Mouse (Mus musculus): ENCODE data around the gene Ilf3.

Gene Ilf3

GRCm38 (mm10) chr9:21401042-21401441 is 33.4 kb downstream of the Ilf3 start:
- in situ Hi-C loops (cut with MboI; ENCODE audit: low sequenced_read_pairs), result no loop called here

GRCm38 (mm10) chr9:21402764-21403253 is 35.1 kb downstream of the Ilf3 start:
- in situ Hi-C loops (cut with MboI; ENCODE audit: low sequenced_read_pairs), result no loop called here

GRCm38 (mm10) chr9:21403745-21404144 is 36.1 kb downstream of the Ilf3 start:
- in situ Hi-C loops (cut with MboI; ENCODE audit: low sequenced_read_pairs), result no loop called here

- in situ Hi-C loops (cut with MboI; ENCODE audit: low sequenced_read_pairs), result no loop called here
Measured at GRCm38 (mm10) chr9:21405525-21405924, 37.9 kb downstream of the Ilf3 start.

GRCm38 (mm10) chr9:21407951-21408350 is 40.3 kb downstream of the Ilf3 start:
- in situ Hi-C loops (cut with MboI; ENCODE audit: low sequenced_read_pairs), result no loop called here

GRCm38 (mm10) chr9:21408624-21409023 is 41.0 kb downstream of the Ilf3 start:
- in situ Hi-C loops (cut with MboI; ENCODE audit: low sequenced_read_pairs), result no loop called here

- in situ Hi-C loops (cut with MboI; ENCODE audit: low sequenced_read_pairs), result no loop called here
Measured at GRCm38 (mm10) chr9:21409592-21410317, 42.1 kb downstream of the Ilf3 start.

- in situ Hi-C loops (cut with MboI; ENCODE audit: low sequenced_read_pairs), result no loop called here
Measured at GRCm38 (mm10) chr9:21411669-21412550, 44.2 kb downstream of the Ilf3 start, which contains the start of gene Qtrt1. Gene Qtrt1, plus strand, starts transcription at chr9:21411837.

GRCm38 (mm10) chr9:21417866-21418265 is 50.2 kb downstream of the Ilf3 start:
- in situ Hi-C loops (cut with MboI; ENCODE audit: low sequenced_read_pairs), result no loop called here

GRCm38 (mm10) chr9:21419646-21420045 is 52.0 kb downstream of the Ilf3 start:
- in situ Hi-C loops (cut with MboI; ENCODE audit: low sequenced_read_pairs), result no loop called here

- in situ Hi-C loops (cut with MboI; ENCODE audit: low sequenced_read_pairs), result no loop called here
Measured at GRCm38 (mm10) chr9:21424631-21425555, 57.2 kb downstream of the Ilf3 start, which contains the start of gene Dnm2. Gene Dnm2, plus strand, starts transcription at chr9:21424908.

- in situ Hi-C loops (cut with MboI; ENCODE audit: low sequenced_read_pairs), result no loop called here
Measured at GRCm38 (mm10) chr9:21425556-21425945, 57.9 kb downstream of the Ilf3 start.

- in situ Hi-C loops (cut with MboI; ENCODE audit: low sequenced_read_pairs), result no loop called here
Measured at GRCm38 (mm10) chr9:21426013-21426412, 58.3 kb downstream of the Ilf3 start.

- in situ Hi-C loops (cut with MboI; ENCODE audit: low sequenced_read_pairs), result no loop called here
Measured at GRCm38 (mm10) chr9:21426525-21426924, 58.9 kb downstream of the Ilf3 start.

GRCm38 (mm10) chr9:21427773-21428172 is 60.1 kb downstream of the Ilf3 start:
- in situ Hi-C loops (cut with MboI; ENCODE audit: low sequenced_read_pairs), result no loop called here

- in situ Hi-C loops (cut with MboI; ENCODE audit: low sequenced_read_pairs), result no loop called here
Measured at GRCm38 (mm10) chr9:21428178-21428577, 60.5 kb downstream of the Ilf3 start.

GRCm38 (mm10) chr9:21430724-21431123 is 63.1 kb downstream of the Ilf3 start:
- in situ Hi-C loops (cut with MboI; ENCODE audit: low sequenced_read_pairs), result no loop called here

- in situ Hi-C loops (cut with MboI; ENCODE audit: low sequenced_read_pairs), result no loop called here
Measured at GRCm38 (mm10) chr9:21432066-21432465, 64.4 kb downstream of the Ilf3 start.

- in situ Hi-C loops (cut with MboI; ENCODE audit: low sequenced_read_pairs), result no loop called here
Measured at GRCm38 (mm10) chr9:21433766-21434165, 66.1 kb downstream of the Ilf3 start.

- in situ Hi-C loops (cut with MboI; ENCODE audit: low sequenced_read_pairs), result no loop called here
Measured at GRCm38 (mm10) chr9:21434410-21434809, 66.7 kb downstream of the Ilf3 start.

All from CH12F3 (cell line).